In genomic region chr13:64573711-64574110, GRCm38 (mm10) we compare ENCODE assay signal across 10 mouse cellular contexts.
DNase-seq lines count a peak whose midpoint lies in the region; ATAC-seq lines count a peak whose summit lies in the region.
"Had no signal": no experiment of that assay in that cellular context is flagged by ENCODE, and none has a peak within 500 bp of the region (broad histone marks: within the 10 kb centered on the region; RNA-seq: fewer than 3 reads in every experiment).

No protein-coding gene starts in this region.

- WGBS in forebrain, embryonic 12.5 days: 71% methylated on average over 2 of the region's 2 CpGs
- 59% methylated on average over 2 of the region's 2 CpGs for WGBS in forebrain, embryonic 13.5 days

- H3K4me2 ChIP-seq in forebrain, embryonic 12.5 days: no peak overlapping the region
- no peak overlapping the region for H3K4me2 ChIP-seq in forebrain, embryonic 13.5 days
- H3K4me2 ChIP-seq: heart, embryonic 15.5 days; neural tube, embryonic 13.5 days had no signal

- H3K27ac ChIP-seq in forebrain, embryonic 12.5 days: no peak overlapping the region
- no peak overlapping the region for H3K27ac ChIP-seq in forebrain, embryonic 13.5 days
- H3K27ac ChIP-seq: heart, embryonic 15.5 days; neural tube, embryonic 13.5 days had no signal

- no peaks in the 10 kb centered on the region for H3K9me3 ChIP-seq in forebrain, embryonic 12.5 days
- no peaks in the 10 kb centered on the region for H3K9me3 ChIP-seq in forebrain, embryonic 13.5 days (replicated peaks)
- H3K9me3 ChIP-seq: heart, embryonic 15.5 days; neural tube, embryonic 13.5 days had no signal

- ATAC-seq in forebrain, embryonic 12.5 days (ENCODE audit: low FRiP score): 0 out of 2 replicates have a peak, but pooled peaks have one; percentile 27
- no peak for ATAC-seq in forebrain, embryonic 13.5 days

- peak; percentile 6 for DNase-seq in ovary, postnatal 36 days (ENCODE audit: low spot score)
- DNase-seq in ovary, postnatal 10 days (ENCODE audit: low spot score): no peak
- peak; percentile 19 for DNase-seq in kidney, adult 9 months
- DNase-seq in retina, adult 2 months (ENCODE audit: low read depth, low spot score): peak; percentile 2
- no peak for DNase-seq in natural killer cell, adult 2 months (ENCODE audit: low spot score in 2 of 2)
- DNase-seq in layer of hippocampus, postnatal 14 days (ENCODE audit: low spot score in 2 of 2): no peak

- H3K36me3 ChIP-seq in forebrain, embryonic 12.5 days (replicated peaks): no peaks in the 10 kb centered on the region
- no peaks in the 10 kb centered on the region for H3K36me3 ChIP-seq in forebrain, embryonic 13.5 days (ENCODE audit: poor library complexity, severe bottlenecking)
- H3K36me3 ChIP-seq: heart, embryonic 15.5 days; neural tube, embryonic 13.5 days had no signal

- H3K4me3 ChIP-seq in forebrain, embryonic 12.5 days (replicated peaks): no peak overlapping the region
- no peak overlapping the region for H3K4me3 ChIP-seq in forebrain, embryonic 13.5 days
- H3K4me3 ChIP-seq: heart, embryonic 15.5 days; neural tube, embryonic 13.5 days had no signal

- no peaks in the 10 kb centered on the region for H3K4me1 ChIP-seq in forebrain, embryonic 12.5 days
- no peaks in the 10 kb centered on the region for H3K4me1 ChIP-seq in forebrain, embryonic 13.5 days
- H3K4me1 ChIP-seq: heart, embryonic 15.5 days; neural tube, embryonic 13.5 days had no signal

- no peaks in the 10 kb centered on the region for H3K27me3 ChIP-seq in forebrain, embryonic 12.5 days
- no peaks in the 10 kb centered on the region for H3K27me3 ChIP-seq in forebrain, embryonic 13.5 days
- H3K27me3 ChIP-seq: heart, embryonic 15.5 days; neural tube, embryonic 13.5 days had no signal

- no peak overlapping the region for H3K9ac ChIP-seq in forebrain, embryonic 12.5 days
- no peak overlapping the region for H3K9ac ChIP-seq in forebrain, embryonic 13.5 days
- H3K9ac ChIP-seq: heart, embryonic 15.5 days; neural tube, embryonic 13.5 days had no signal

Comparison
In these comparisons a context has a peak if more than half of its experiments do, and no peak if none do; other contexts are left out.
1. DNase-seq: peak in ovary, postnatal 36 days (single experiment), kidney, adult 9 months (single experiment) and retina, adult 2 months (single experiment); none in ovary, postnatal 10 days (single experiment), natural killer cell, adult 2 months (0 of 2) and layer of hippocampus, postnatal 14 days (0 of 2).